Mouse (Mus musculus): ENCODE data around the gene Hoxa13. TPM values are rescaled to one million over a fixed set of nuclear protein-coding genes. Genes with fewer than 3 reads are reported as not detected.

The Hoxa13 gene
- polyA plus RNA-seq, 1 experiment from 2014 or later: not detected

GRCm38 (mm10) chr6:52253511-52254500 lies 6.9 kb downstream of the Hoxa13 start:
- Histone ChIP-seq H3K27ac (ENCODE audit: low read length) (no peak overlapping the region), H3K4me2 (ENCODE audit: low read depth, low read length) (no peak overlapping the region), H3K36me3 (ENCODE audit: control insufficient read depth, insufficient read depth, low read length) (no peaks in the 10 kb centered on the region), H3K4me1 (ENCODE audit: control insufficient read depth, insufficient read depth, low read length) (no peaks in the 10 kb centered on the region), H3K27me3 (ENCODE audit: control insufficient read depth, insufficient read depth, low read length) (peaks cover 74% of the 10 kb centered on the region), H3K9me3 (replicated peaks; ENCODE audit: control insufficient read depth, low read length) (no peaks in the 10 kb centered on the region), H3K9ac (ENCODE audit: low read length) (no peak overlapping the region), H3K4me3 (replicated peaks; ENCODE audit: low read length) (0 out of 2 replicates have a peak overlapping the region, but pooled peaks have one; percentile 3)
- WGBS: 2% methylated on average over 59 of the region's 59 CpGs
- ATAC-seq (ENCODE audit: insufficient read depth, low FRiP score): no peak

DNA sequence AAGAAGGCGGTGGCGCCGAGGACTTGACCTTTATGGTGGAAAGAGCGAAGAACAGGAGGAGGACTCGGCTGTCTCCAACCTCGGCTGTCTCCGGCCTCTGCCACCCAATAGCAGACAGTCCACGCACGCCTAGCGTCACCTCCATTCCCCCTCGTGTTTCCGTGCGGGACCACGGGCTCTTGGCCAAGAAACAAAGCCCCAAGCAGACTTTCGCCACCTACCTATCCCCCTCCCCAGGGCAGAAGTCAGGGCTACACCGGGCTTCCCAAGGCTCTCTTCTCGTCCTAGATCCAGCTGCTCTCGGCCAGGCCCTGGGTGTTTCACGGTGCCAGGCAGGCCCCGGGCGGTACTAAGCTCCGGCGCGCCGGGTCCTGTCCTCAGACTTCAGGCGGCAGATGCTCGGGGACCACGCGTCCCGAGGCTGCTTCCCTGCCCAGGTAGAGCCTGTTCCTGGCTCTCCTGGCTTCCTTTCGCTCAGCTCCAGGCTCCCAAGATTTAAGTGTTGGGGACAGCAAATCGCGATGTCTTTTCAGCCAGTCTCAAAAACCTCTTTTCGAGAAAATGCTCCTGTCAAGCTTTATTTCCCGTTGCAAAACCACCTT lies 7.8 kb downstream of the Hoxa13 start:
- H3K4me1 ChIP-seq (ENCODE audit: control insufficient read depth, insufficient read depth, low read length): no peaks in the 10 kb centered on the region
- no peak overlapping the region for H3K4me3 ChIP-seq (replicated peaks; ENCODE audit: low read length)
- ATAC-seq (ENCODE audit: insufficient read depth, low FRiP score): no peak

GRCm38 (mm10) chr6:52252016-52252774 lies 8.5 kb downstream of the Hoxa13 start:
- H3K36me3 ChIP-seq (ENCODE audit: control insufficient read depth, insufficient read depth, low read length): no peaks in the 10 kb centered on the region
- no peak overlapping the region for H3K9ac ChIP-seq (ENCODE audit: low read length)
- no peaks in the 10 kb centered on the region for H3K9me3 ChIP-seq (replicated peaks; ENCODE audit: control insufficient read depth, low read length)
- 4% methylated on average over 24 of the region's 24 CpGs for WGBS
- no peak overlapping the region for H3K4me2 ChIP-seq (ENCODE audit: low read depth, low read length)
- H3K4me3 ChIP-seq (replicated peaks; ENCODE audit: low read length): no peak overlapping the region
- H3K4me1 ChIP-seq (ENCODE audit: control insufficient read depth, insufficient read depth, low read length): no peaks in the 10 kb centered on the region
- no peak for ATAC-seq (ENCODE audit: insufficient read depth, low FRiP score)
- H3K27me3 ChIP-seq (ENCODE audit: control insufficient read depth, insufficient read depth, low read length): peaks cover 77% of the 10 kb centered on the region
- no peak overlapping the region for H3K27ac ChIP-seq (ENCODE audit: low read length)

More for the DNA sequence above, 7.8 kb downstream of the Hoxa13 start:
- Histone ChIP-seq H3K36me3 (ENCODE audit: control insufficient read depth, insufficient read depth, low read length) (no peaks in the 10 kb centered on the region), H3K27ac (ENCODE audit: low read length) (no peak overlapping the region), H3K9me3 (replicated peaks; ENCODE audit: control insufficient read depth, low read length) (no peaks in the 10 kb centered on the region), H3K9ac (ENCODE audit: low read length) (no peak overlapping the region), H3K4me2 (ENCODE audit: low read depth, low read length) (no peak overlapping the region), H3K27me3 (ENCODE audit: control insufficient read depth, insufficient read depth, low read length) (peaks cover 75% of the 10 kb centered on the region)
- 3% methylated on average over 35 of the region's 35 CpGs for WGBS

DNA sequence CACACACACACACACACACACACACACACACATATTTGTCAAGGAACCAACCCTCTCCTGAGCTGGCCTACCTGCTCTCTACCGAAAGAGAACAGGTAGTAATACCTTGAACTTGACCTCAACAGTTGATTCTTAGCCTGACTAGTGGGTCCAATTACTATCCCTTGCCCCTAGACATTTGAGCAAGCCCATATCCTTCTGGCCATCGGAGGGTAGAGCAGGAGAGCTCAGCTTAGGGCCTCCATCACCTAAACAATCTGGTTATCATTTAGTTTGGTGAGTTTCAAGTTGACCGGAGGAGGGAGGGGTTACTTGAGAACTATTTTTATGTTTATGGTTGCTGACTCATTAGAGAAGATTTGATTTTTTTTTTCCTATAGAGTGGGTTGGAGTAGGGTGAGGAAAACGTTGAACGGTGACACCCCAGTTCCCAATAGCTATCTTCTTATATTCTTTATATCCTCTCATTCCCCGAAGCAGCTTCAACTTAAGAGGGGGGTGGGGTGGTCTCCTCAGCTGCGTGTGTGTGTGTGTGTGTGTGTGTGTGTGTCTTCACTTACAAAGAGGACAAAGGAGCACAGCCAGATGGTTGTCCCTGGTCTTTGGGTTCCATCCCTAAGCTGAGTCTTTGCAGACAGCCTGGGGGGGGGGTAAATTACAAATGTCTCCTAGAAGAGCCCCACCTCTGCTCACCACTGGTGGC lies 9.4 kb downstream of the Hoxa13 start:
- Histone ChIP-seq H3K27ac (ENCODE audit: low read length) (no peak overlapping the region), H3K27me3 (ENCODE audit: control insufficient read depth, insufficient read depth, low read length) (peaks cover 79% of the 10 kb centered on the region), H3K4me3 (replicated peaks; ENCODE audit: low read length) (no peak overlapping the region), H3K9ac (ENCODE audit: low read length) (no peak overlapping the region), H3K36me3 (ENCODE audit: control insufficient read depth, insufficient read depth, low read length) (no peaks in the 10 kb centered on the region), H3K4me1 (ENCODE audit: control insufficient read depth, insufficient read depth, low read length) (no peaks in the 10 kb centered on the region), H3K9me3 (replicated peaks; ENCODE audit: control insufficient read depth, low read length) (no peaks in the 10 kb centered on the region), H3K4me2 (ENCODE audit: low read depth, low read length) (no peak overlapping the region)
- no peak for ATAC-seq (ENCODE audit: insufficient read depth, low FRiP score)
- 10% methylated on average over 7 of the region's 7 CpGs for WGBS

GRCm38 (mm10) chr6:52249826-52250225 lies 10.9 kb downstream of the Hoxa13 start:
- Histone ChIP-seq H3K27me3 (ENCODE audit: control insufficient read depth, insufficient read depth, low read length) (peaks cover 82% of the 10 kb centered on the region), H3K4me2 (ENCODE audit: low read depth, low read length) (no peak overlapping the region), H3K36me3 (ENCODE audit: control insufficient read depth, insufficient read depth, low read length) (no peaks in the 10 kb centered on the region), H3K4me3 (replicated peaks; ENCODE audit: low read length) (no peak overlapping the region), H3K27ac (ENCODE audit: low read length) (no peak overlapping the region), H3K9ac (ENCODE audit: low read length) (no peak overlapping the region), H3K9me3 (replicated peaks; ENCODE audit: control insufficient read depth, low read length) (no peaks in the 10 kb centered on the region), H3K4me1 (ENCODE audit: control insufficient read depth, insufficient read depth, low read length) (peaks cover 5% of the 10 kb centered on the region; the same call in 1 of the 2 replicates)
- ATAC-seq (ENCODE audit: insufficient read depth, low FRiP score): no peak
- WGBS: 3% methylated on average over 4 of the region's 4 CpGs

DNA sequence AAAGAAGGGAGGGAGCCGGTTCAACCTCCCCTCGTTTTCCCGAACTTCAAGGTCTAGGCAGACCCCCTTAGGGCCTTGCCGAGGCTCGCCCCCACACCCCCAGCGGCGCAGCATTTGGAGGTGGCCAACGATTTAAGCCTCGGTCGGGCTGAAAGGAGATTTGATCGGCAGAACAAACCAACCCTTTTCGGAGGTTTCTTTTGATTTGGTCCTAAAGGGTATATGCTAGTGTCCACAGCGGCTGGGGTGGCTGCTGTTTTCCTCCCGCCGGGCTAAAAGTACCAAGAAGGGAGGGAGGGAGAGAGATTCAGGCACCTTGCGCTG lies 11.3 kb downstream of the Hoxa13 start:
- peaks cover 5% of the 10 kb centered on the region; the same call in 1 of the 2 replicates for H3K4me1 ChIP-seq (ENCODE audit: control insufficient read depth, insufficient read depth, low read length)
- H3K27me3 ChIP-seq (ENCODE audit: control insufficient read depth, insufficient read depth, low read length): peaks cover 85% of the 10 kb centered on the region
- WGBS: 1% methylated on average over 16 of the region's 16 CpGs
- ATAC-seq (ENCODE audit: insufficient read depth, low FRiP score): no peak
- no peak overlapping the region for H3K27ac ChIP-seq (ENCODE audit: low read length)
- no peak overlapping the region for H3K9ac ChIP-seq (ENCODE audit: low read length)
- H3K9me3 ChIP-seq (replicated peaks; ENCODE audit: control insufficient read depth, low read length): no peaks in the 10 kb centered on the region
- no peak overlapping the region for H3K4me2 ChIP-seq (ENCODE audit: low read depth, low read length)
- no peaks in the 10 kb centered on the region for H3K36me3 ChIP-seq (ENCODE audit: control insufficient read depth, insufficient read depth, low read length)
- H3K4me3 ChIP-seq (replicated peaks; ENCODE audit: low read length): no peak overlapping the region

GRCm38 (mm10) chr6:52248638-52249414 lies 11.9 kb downstream of the Hoxa13 start:
- Histone ChIP-seq H3K27me3 (ENCODE audit: control insufficient read depth, insufficient read depth, low read length) (peaks cover 86% of the 10 kb centered on the region), H3K9ac (ENCODE audit: low read length) (no peak overlapping the region), H3K36me3 (ENCODE audit: control insufficient read depth, insufficient read depth, low read length) (no peaks in the 10 kb centered on the region), H3K9me3 (replicated peaks; ENCODE audit: control insufficient read depth, low read length) (no peaks in the 10 kb centered on the region), H3K4me2 (ENCODE audit: low read depth, low read length) (no peak overlapping the region), H3K27ac (ENCODE audit: low read length) (no peak overlapping the region), H3K4me1 (ENCODE audit: control insufficient read depth, insufficient read depth, low read length) (peaks cover 5% of the 10 kb centered on the region; the same call in 1 of the 2 replicates), H3K4me3 (replicated peaks; ENCODE audit: low read length) (no peak overlapping the region)
- no peak for ATAC-seq (ENCODE audit: insufficient read depth, low FRiP score)
- WGBS: 3% methylated on average over 27 of the region's 27 CpGs
